ENCODE assay signal across 8 mouse cellular contexts in the genomic region with DNA sequence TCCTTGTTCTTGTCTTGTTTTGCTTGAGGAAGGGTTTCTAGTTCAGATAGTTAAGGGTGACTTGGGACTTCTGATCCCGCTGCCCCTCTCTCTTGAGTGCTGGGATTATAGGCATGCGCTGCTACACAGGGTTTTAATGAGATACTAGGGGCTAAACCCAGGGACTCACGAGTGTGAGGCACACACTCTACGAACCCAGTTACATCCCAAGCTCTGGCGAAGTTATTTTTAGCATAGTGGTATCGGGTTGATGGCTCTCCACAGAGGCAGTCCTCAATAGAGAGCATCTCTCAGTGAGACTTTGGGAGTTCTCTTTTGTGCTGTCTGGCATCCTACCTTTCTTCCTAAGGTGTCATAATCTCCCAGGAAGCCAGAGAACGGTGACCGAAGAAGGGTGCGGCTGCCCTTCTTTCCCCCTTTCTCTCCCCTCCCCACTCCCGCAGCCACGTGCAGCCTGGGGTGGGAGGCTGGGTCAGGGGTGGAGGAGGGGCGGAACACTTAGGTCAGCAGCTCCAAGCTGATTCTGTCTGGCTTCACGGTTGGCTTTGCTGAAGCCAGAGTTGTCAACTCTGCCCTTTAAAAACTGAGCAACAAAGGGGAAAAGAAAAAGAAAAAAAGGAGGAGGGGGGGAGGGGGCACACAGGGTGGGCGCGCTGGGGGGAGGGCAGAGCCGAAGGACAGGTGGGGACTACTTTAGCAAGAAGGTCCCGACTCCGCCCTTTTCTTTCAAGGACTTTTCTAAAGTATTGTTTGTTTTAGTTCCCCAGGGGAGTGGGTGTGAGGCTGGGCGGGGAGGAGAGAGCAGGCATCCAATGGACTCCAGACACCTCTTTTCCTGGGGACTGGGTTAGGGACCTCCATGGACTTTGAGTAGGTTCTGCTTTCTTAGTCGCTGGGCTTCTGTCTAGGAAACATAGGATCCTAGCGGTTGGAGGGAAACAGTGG.
A peak's percentile ranks its signal among the peaks of the same experiment; 100 is the strongest.
DNase-seq lines count a peak whose midpoint lies in the region; ATAC-seq and TF ChIP-seq lines count a peak whose summit lies in the region.

No protein-coding gene starts in this region.

- peak overlapping the region; percentile 42 for H3K4me2 ChIP-seq in embryonic facial prominence, embryonic 15.5 days (replicated peaks)
- peak overlapping the region; percentile 51 for H3K4me2 ChIP-seq in intestine, postnatal 0 days (replicated peaks; ENCODE audit: low read depth)
- H3K4me2 ChIP-seq in midbrain, embryonic 15.5 days, result peak overlapping the region; percentile 35

- TF ChIP-seq POLR2A in bone marrow macrophage, adult 2 months (IDR thresholded peaks at IDR 0.05; ENCODE audit: borderline replicate concordance, low read depth, low read length), result no peak

- H3K27ac ChIP-seq in bone marrow macrophage, adult 2 months (ENCODE audit: insufficient read depth, low read depth, low read length), result peak overlapping the region; percentile 57
- H3K27ac ChIP-seq in embryonic facial prominence, embryonic 15.5 days (replicated peaks), result peak overlapping the region; percentile 34
- peak overlapping the region; percentile 57 for H3K27ac ChIP-seq in intestine, postnatal 0 days (ENCODE audit: low read depth, low read length)
- H3K27ac ChIP-seq in midbrain, embryonic 15.5 days, result no peak overlapping the region

- no peak for TF ChIP-seq CTCF in bone marrow macrophage, adult 2 months (IDR thresholded peaks at IDR 0.05; ENCODE audit: low read depth, low read length)
- TF ChIP-seq CTCF in intestine, postnatal 0 days (IDR thresholded peaks at IDR 0.05; ENCODE audit: low read depth), result no peak

- peak; percentile 44; the same call in 1 of the 2 replicates for ATAC-seq in embryonic facial prominence, embryonic 15.5 days (ENCODE audit: insufficient number of reproducible peaks, low FRiP score, low TSS enrichment, low read depth)
- ATAC-seq in intestine, postnatal 0 days, result peak; percentile 23
- ATAC-seq in midbrain, embryonic 15.5 days (replicated peaks), result 0 out of 2 replicates have a peak, but pooled peaks have one; percentile 33

- no peak overlapping the region for H3K9ac ChIP-seq in embryonic facial prominence, embryonic 15.5 days
- H3K9ac ChIP-seq in intestine, postnatal 0 days (ENCODE audit: low read depth, low read length), result 0 out of 2 replicates have a peak overlapping the region, but pooled peaks have one; percentile 4
- H3K9ac ChIP-seq in midbrain, embryonic 15.5 days, result no peak overlapping the region

- peaks cover 8% of the 10 kb centered on the region; the same call in 1 of the 2 replicates for H3K4me1 ChIP-seq in bone marrow macrophage, adult 2 months (ENCODE audit: control insufficient read depth, insufficient read depth, low read length)
- peaks cover 23% of the 10 kb centered on the region for H3K4me1 ChIP-seq in embryonic facial prominence, embryonic 15.5 days
- H3K4me1 ChIP-seq in intestine, postnatal 0 days (replicated peaks; ENCODE audit: control insufficient read depth, insufficient read depth, low read length), result peaks cover 10% of the 10 kb centered on the region; the same call in 1 of the 2 replicates
- peaks cover 15% of the 10 kb centered on the region for H3K4me1 ChIP-seq in midbrain, embryonic 15.5 days

- no peaks in the 10 kb centered on the region for H3K9me3 ChIP-seq in embryonic facial prominence, embryonic 15.5 days (replicated peaks)
- H3K9me3 ChIP-seq in intestine, postnatal 0 days (ENCODE audit: control insufficient read depth), result no peaks in the 10 kb centered on the region
- H3K9me3 ChIP-seq in midbrain, embryonic 15.5 days, result no peaks in the 10 kb centered on the region

- H3K4me3 ChIP-seq in bone marrow macrophage, adult 2 months (ENCODE audit: insufficient read depth, low read length), result no peak overlapping the region
- peak overlapping the region; percentile 18; the same call in 1 of the 2 replicates for H3K4me3 ChIP-seq in embryonic facial prominence, embryonic 15.5 days (replicated peaks)
- H3K4me3 ChIP-seq in intestine, postnatal 0 days (ENCODE audit: low read depth, low read length), result no peak overlapping the region
- H3K4me3 ChIP-seq in midbrain, embryonic 15.5 days, result no peak overlapping the region

- H3K27me3 ChIP-seq in embryonic facial prominence, embryonic 15.5 days, result no peaks in the 10 kb centered on the region
- no peaks in the 10 kb centered on the region for H3K27me3 ChIP-seq in intestine, postnatal 0 days (replicated peaks; ENCODE audit: control insufficient read depth, insufficient read depth, low read length)
- no peaks in the 10 kb centered on the region; the same call in none of the 2 replicates for H3K27me3 ChIP-seq in midbrain, embryonic 15.5 days (replicated peaks)

- DNase-seq in layer of hippocampus, postnatal 25 days (ENCODE audit: extremely low spot score in 1 of 2, low spot score in 1 of 2), result no peak
- no peak for DNase-seq in gastrocnemius, postnatal 14 days
- DNase-seq in left cerebral cortex, adult 8-10 months (ENCODE audit: low spot score in 2 of 2), result no peak
- no peak for DNase-seq in spleen, postnatal 36 days (ENCODE audit: low spot score in 2 of 2)

- no peaks in the 10 kb centered on the region for H3K36me3 ChIP-seq in embryonic facial prominence, embryonic 15.5 days
- H3K36me3 ChIP-seq in intestine, postnatal 0 days (ENCODE audit: control insufficient read depth, insufficient read depth), result no peaks in the 10 kb centered on the region
- no peaks in the 10 kb centered on the region for H3K36me3 ChIP-seq in midbrain, embryonic 15.5 days (replicated peaks)

- WGBS in embryonic facial prominence, embryonic 15.5 days, result 12% methylated on average over 21 of the region's 21 CpGs
- 11% methylated on average over 21 of the region's 21 CpGs for WGBS in intestine, postnatal 0 days
- WGBS in midbrain, embryonic 15.5 days, result 9% methylated on average over 21 of the region's 21 CpGs

- intact Hi-C loops in gastrocnemius, postnatal 14 days (cut with DNase I; ENCODE audit: low total_unique reads), result no loop called here
